In the genomic region with DNA sequence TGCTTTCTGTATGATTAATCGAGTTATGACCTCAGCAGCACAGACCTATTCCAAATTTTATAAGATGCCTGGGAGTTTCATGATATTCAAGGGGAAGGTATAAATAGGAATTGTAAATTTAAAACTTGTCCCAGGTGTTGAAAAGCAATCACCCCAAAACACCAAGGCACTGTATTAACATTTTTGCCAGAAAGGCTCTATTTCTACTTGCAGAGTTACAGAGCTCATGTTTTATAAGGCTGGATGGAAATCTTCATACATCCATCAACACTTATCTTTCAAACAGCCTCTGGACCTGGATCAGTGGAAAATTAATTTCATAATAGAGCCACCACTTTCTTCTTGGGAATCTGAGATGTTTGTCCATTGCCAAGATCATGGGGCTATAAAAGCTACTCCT, we compare ENCODE assay signal across 15 mouse cellular contexts.
"Had no signal": no experiment of that assay in that cellular context is flagged by ENCODE, and none has a peak within 500 bp of the region (broad histone marks: within the 10 kb centered on the region; RNA-seq: fewer than 3 reads in every experiment).

No protein-coding gene starts in this region.

- H3K9me3 ChIP-seq: neural tube, embryonic 13.5 days; neural tube, embryonic 15.5 days; stomach, embryonic 15.5 days had no signal

- H3K27me3 ChIP-seq: neural tube, embryonic 13.5 days; neural tube, embryonic 15.5 days; stomach, embryonic 15.5 days had no signal

- H3K36me3 ChIP-seq: neural tube, embryonic 13.5 days; neural tube, embryonic 15.5 days; stomach, embryonic 15.5 days had no signal

- H3K4me1 ChIP-seq: neural tube, embryonic 13.5 days; neural tube, embryonic 15.5 days; stomach, embryonic 15.5 days had no signal

- H3K9ac ChIP-seq: neural tube, embryonic 13.5 days; neural tube, embryonic 15.5 days; stomach, embryonic 15.5 days had no signal

- H3K4me2 ChIP-seq: neural tube, embryonic 13.5 days; neural tube, embryonic 15.5 days; stomach, embryonic 15.5 days had no signal

- H3K27ac ChIP-seq: neural tube, embryonic 13.5 days; neural tube, embryonic 15.5 days; stomach, embryonic 15.5 days had no signal

- DNase-seq: retina, postnatal 1 day; right cerebral cortex, adult 18-20 months; right cerebral cortex, postnatal 14 days; right cerebral cortex, postnatal 25 days; right cerebral cortex, postnatal 4 days; spleen, adult 18-20 months; thymus, adult 18-20 months; thymus, adult 2 months; thymus, postnatal 14 days; thymus, postnatal 25 days; thymus, postnatal 36 days; thymus, postnatal 4 days had no signal

- H3K4me3 ChIP-seq: neural tube, embryonic 13.5 days; neural tube, embryonic 15.5 days; stomach, embryonic 15.5 days had no signal
